Mouse (Mus musculus): ENCODE results near the gene Tgif2.

- TF ChIP-seq CTCF (IDR thresholded peaks at IDR 0.05; ENCODE audit: low read depth, low read length) (no peak), POLR2A (IDR thresholded peaks at IDR 0.05; ENCODE audit: borderline replicate concordance, low read depth, low read length) (no peak)
Measured at GRCm38 (mm10) chr2:156801045-156801444, 38.8 kb upstream of the Tgif2 start.
